Mouse (Mus musculus): ENCODE data around the gene Sema6b. TPM values are rescaled to one million over a fixed set of nuclear protein-coding genes. Genes with fewer than 3 reads are reported as not detected.
"Not testable (repeated sequence)": the region's sequence is repeated elsewhere in the genome, so short reads cannot be mapped to it uniquely, and the experiment has no call there.

Gene Sema6b
- total RNA-seq, 4 experiments from 2014 or later: 116 to 130 (median 121) TPM

GRCm38 (mm10) chr17:56119431-56119830 is 20.7 kb downstream of the Sema6b start:
- no peak for DNase-seq (ENCODE audit: low spot score in 2 of 2)

GRCm38 (mm10) chr17:56117251-56117710 is 22.9 kb downstream of the Sema6b start, which contains the start of gene Plin5:
Gene Plin5, minus strand, starts transcription at chr17:56117596.
- DNase-seq (ENCODE audit: low spot score in 2 of 2): no peak

GRCm38 (mm10) chr17:56116193-56116592 is 23.9 kb downstream of the Sema6b start:
- no peak for DNase-seq (ENCODE audit: low spot score in 2 of 2)

- no peak for DNase-seq (ENCODE audit: low spot score in 2 of 2)
Measured at GRCm38 (mm10) chr17:56112743-56113142, 27.4 kb downstream of the Sema6b start.

GRCm38 (mm10) chr17:56111864-56112263 is 28.3 kb downstream of the Sema6b start:
- DNase-seq (ENCODE audit: low spot score in 2 of 2): no peak

- DNase-seq (ENCODE audit: low spot score in 2 of 2): no peak
Measured at GRCm38 (mm10) chr17:56111021-56111420, 29.1 kb downstream of the Sema6b start.

GRCm38 (mm10) chr17:56110571-56110970 is 29.6 kb downstream of the Sema6b start:
- no peak for DNase-seq (ENCODE audit: low spot score in 2 of 2)

- no peak for DNase-seq (ENCODE audit: low spot score in 2 of 2)
Measured at GRCm38 (mm10) chr17:56109219-56110051, 30.7 kb downstream of the Sema6b start, which contains the start of gene Plin4. Gene Plin4, minus strand, starts transcription at chr17:56109803.

- peak in 1 of 2 experiments; percentile 79 for DNase-seq (ENCODE audit: low spot score in 2 of 2)
Measured at GRCm38 (mm10) chr17:56108334-56109044, 31.7 kb downstream of the Sema6b start.

GRCm38 (mm10) chr17:56107736-56108135 is 32.4 kb downstream of the Sema6b start:
- DNase-seq (ENCODE audit: low spot score in 2 of 2): no peak

GRCm38 (mm10) chr17:56106981-56107380 is 33.2 kb downstream of the Sema6b start:
- DNase-seq (ENCODE audit: low spot score in 2 of 2): no peak

- DNase-seq (ENCODE audit: low spot score in 2 of 2): not testable (repeated sequence)
Measured at GRCm38 (mm10) chr17:56106436-56106835, 33.7 kb downstream of the Sema6b start.

GRCm38 (mm10) chr17:56104821-56105220 is 35.3 kb downstream of the Sema6b start:
- not testable (repeated sequence) for DNase-seq (ENCODE audit: low spot score in 2 of 2)

GRCm38 (mm10) chr17:56103465-56104285 is 36.5 kb downstream of the Sema6b start:
- no peak for DNase-seq (ENCODE audit: low spot score in 2 of 2)

- DNase-seq (ENCODE audit: low spot score in 2 of 2): no peak
Measured at GRCm38 (mm10) chr17:56102927-56103326, 37.2 kb downstream of the Sema6b start.

- no peak for DNase-seq (ENCODE audit: low spot score in 2 of 2)
Measured at GRCm38 (mm10) chr17:56102158-56102557, 38.0 kb downstream of the Sema6b start.

GRCm38 (mm10) chr17:56100811-56101210 is 39.3 kb downstream of the Sema6b start:
- DNase-seq (ENCODE audit: low spot score in 2 of 2): no peak

GRCm38 (mm10) chr17:56098711-56099572 is 41.2 kb downstream of the Sema6b start:
- DNase-seq (ENCODE audit: low spot score in 2 of 2): no peak

- DNase-seq (ENCODE audit: low spot score in 2 of 2): no peak
Measured at GRCm38 (mm10) chr17:56098180-56098579, 42.0 kb downstream of the Sema6b start.

GRCm38 (mm10) chr17:56096883-56097282 is 43.3 kb downstream of the Sema6b start:
- DNase-seq (ENCODE audit: low spot score in 2 of 2): no peak
